Mouse (Mus musculus) midbrain, embryonic 13.5 days (tissue): ENCODE data around the gene Urad. TPM values are rescaled to one million over a fixed set of nuclear protein-coding genes. Genes with fewer than 3 reads are reported as not detected.

Source experiments
- ATAC-seq: fragments of 200-750 bp; cut with Nextera tagmentation; 2 replicates; pipeline ENCODE4 v1.8.0; 2017; ENCODE audit warnings: mild to moderate bottlenecking, moderate TSS enrichment, moderate library complexity
- H3K27ac ChIP-seq: fragments of 300-500 bp; sonication (generic); 2 replicates; pipeline ENCODE4 v1.5.1; 2015; ENCODE audit warnings: inconsistent platforms, mild to moderate bottlenecking, moderate library complexity
- H3K27me3 ChIP-seq: fragments of 300-500 bp; sonication (generic); 2 replicates; pipeline ENCODE4 v1.6.1; 2015; ENCODE audit warnings: mild to moderate bottlenecking, inconsistent platforms
- H3K36me3 ChIP-seq: fragments of 300-500 bp; sonication (generic); 2 replicates; pipeline ENCODE4 v1.6.1; 2015; ENCODE audit warnings: mild to moderate bottlenecking, inconsistent platforms
- H3K4me1 ChIP-seq: fragments of 300-500 bp; sonication (generic); replicated peaks from 2 replicates; pipeline ENCODE4 v1.6.1; 2015; ENCODE audit warnings: inconsistent platforms
- H3K4me2 ChIP-seq: fragments of 300-500 bp; sonication (generic); replicated peaks from 2 replicates; pipeline ENCODE4 v1.6.1; 2015; ENCODE audit warnings: moderate library complexity, mild to moderate bottlenecking, inconsistent platforms
- H3K4me3 ChIP-seq: fragments of 300-500 bp; sonication (generic); replicated peaks from 2 replicates; pipeline ENCODE4 v1.5.1; 2015; ENCODE audit warnings: mild to moderate bottlenecking, inconsistent platforms
- H3K9ac ChIP-seq: fragments of 300-500 bp; sonication (generic); replicated peaks from 2 replicates; pipeline ENCODE4 v1.6.1; 2015; ENCODE audit warnings: mild to moderate bottlenecking, inconsistent platforms
- H3K9me3 ChIP-seq: fragments of 300-500 bp; sonication (generic); 2 replicates; pipeline ENCODE4 v1.6.1; 2016; ENCODE audit warnings: mild to moderate bottlenecking, inconsistent platforms
- WGBS: fragments of 180-500 bp; shearing (Covaris S2); methylation state at CpG from one replicate; pipeline ENCODE4 v1.1.7; 2015; 5-methylcytosine and 5-hydroxymethylcytosine counted together
- polyA plus RNA-seq: library from polyadenylated mRNA; unstranded; fragments of >200 nt; fragmentation: Nextera tagmentation; extraction: Ambion mirVana; gene quantifications from 2 replicates; pipeline ENCODE4 v1.2.1, GENCODE M21; 2015

Gene Urad
- polyA plus RNA-seq, 1 experiment from 2014 or later = not detected

GRCm38 (mm10) chr5:147293127-147293910 is 28.9 kb downstream of the Urad start:
- H3K27me3 ChIP-seq = peaks cover 74% of the 10 kb centered on the region
- H3K36me3 ChIP-seq = no peaks in the 10 kb centered on the region
- no peak overlapping the region for H3K4me3 ChIP-seq
- H3K9me3 ChIP-seq = no peaks in the 10 kb centered on the region
- ATAC-seq = peak; percentile 81
- no peak overlapping the region for H3K4me2 ChIP-seq
- no peak overlapping the region for H3K27ac ChIP-seq
- WGBS = 14% methylated on average over 18 of the region's 18 CpGs
- H3K9ac ChIP-seq = no peak overlapping the region
- no peaks in the 10 kb centered on the region for H3K4me1 ChIP-seq

GRCm38 (mm10) chr5:147292506-147293120 is 29.6 kb downstream of the Urad start:
- ATAC-seq = no peak
- no peaks in the 10 kb centered on the region for H3K9me3 ChIP-seq
- no peak overlapping the region for H3K4me3 ChIP-seq
- H3K36me3 ChIP-seq = no peaks in the 10 kb centered on the region
- WGBS = 50% methylated on average over 13 of the region's 13 CpGs
- H3K9ac ChIP-seq = no peak overlapping the region
- H3K4me2 ChIP-seq = no peak overlapping the region
- peaks cover 72% of the 10 kb centered on the region for H3K27me3 ChIP-seq
- H3K4me1 ChIP-seq = no peaks in the 10 kb centered on the region
- H3K27ac ChIP-seq = no peak overlapping the region

- H3K9ac ChIP-seq = no peak overlapping the region
- H3K4me1 ChIP-seq = no peaks in the 10 kb centered on the region
- H3K4me3 ChIP-seq = no peak overlapping the region
- H3K27me3 ChIP-seq = peaks cover 70% of the 10 kb centered on the region
- no peak for ATAC-seq
- H3K27ac ChIP-seq = no peak overlapping the region
- 41% methylated on average over 16 of the region's 16 CpGs for WGBS
- H3K4me2 ChIP-seq = no peak overlapping the region
- no peaks in the 10 kb centered on the region for H3K9me3 ChIP-seq
- no peaks in the 10 kb centered on the region for H3K36me3 ChIP-seq
Measured at GRCm38 (mm10) chr5:147291764-147292505, 30.3 kb downstream of the Urad start.

GRCm38 (mm10) chr5:147284365-147284764 is 37.9 kb downstream of the Urad start:
- WGBS = 72% methylated on average over 4 of the region's 4 CpGs
- Histone ChIP-seq H3K27me3 (peaks cover 58% of the 10 kb centered on the region), H3K36me3 (no peaks in the 10 kb centered on the region)

GRCm38 (mm10) chr5:147277547-147277925 is 44.7 kb downstream of the Urad start:
- H3K36me3 ChIP-seq = no peaks in the 10 kb centered on the region
- H3K9me3 ChIP-seq = peaks cover 4% of the 10 kb centered on the region; the same call in 1 of the 2 replicates
- no peak overlapping the region for H3K27ac ChIP-seq
- no peak overlapping the region for H3K4me2 ChIP-seq
- no peak overlapping the region for H3K9ac ChIP-seq
- peaks cover 6% of the 10 kb centered on the region; the same call in 1 of the 2 replicates for H3K4me1 ChIP-seq
- ATAC-seq = no peak
- no peak overlapping the region for H3K4me3 ChIP-seq
- H3K27me3 ChIP-seq = peaks cover 98% of the 10 kb centered on the region
- under 1% methylated on average over 13 of the region's 13 CpGs for WGBS

More at GRCm38 (mm10) chr5:147284365-147284764, 37.9 kb downstream of the Urad start:
- Histone ChIP-seq H3K4me2 (no peak overlapping the region), H3K4me3 (no peak overlapping the region), H3K9ac (no peak overlapping the region), H3K27ac (no peak overlapping the region), H3K4me1 (no peaks in the 10 kb centered on the region), H3K9me3 (no peaks in the 10 kb centered on the region)
- ATAC-seq = no peak

DNA sequence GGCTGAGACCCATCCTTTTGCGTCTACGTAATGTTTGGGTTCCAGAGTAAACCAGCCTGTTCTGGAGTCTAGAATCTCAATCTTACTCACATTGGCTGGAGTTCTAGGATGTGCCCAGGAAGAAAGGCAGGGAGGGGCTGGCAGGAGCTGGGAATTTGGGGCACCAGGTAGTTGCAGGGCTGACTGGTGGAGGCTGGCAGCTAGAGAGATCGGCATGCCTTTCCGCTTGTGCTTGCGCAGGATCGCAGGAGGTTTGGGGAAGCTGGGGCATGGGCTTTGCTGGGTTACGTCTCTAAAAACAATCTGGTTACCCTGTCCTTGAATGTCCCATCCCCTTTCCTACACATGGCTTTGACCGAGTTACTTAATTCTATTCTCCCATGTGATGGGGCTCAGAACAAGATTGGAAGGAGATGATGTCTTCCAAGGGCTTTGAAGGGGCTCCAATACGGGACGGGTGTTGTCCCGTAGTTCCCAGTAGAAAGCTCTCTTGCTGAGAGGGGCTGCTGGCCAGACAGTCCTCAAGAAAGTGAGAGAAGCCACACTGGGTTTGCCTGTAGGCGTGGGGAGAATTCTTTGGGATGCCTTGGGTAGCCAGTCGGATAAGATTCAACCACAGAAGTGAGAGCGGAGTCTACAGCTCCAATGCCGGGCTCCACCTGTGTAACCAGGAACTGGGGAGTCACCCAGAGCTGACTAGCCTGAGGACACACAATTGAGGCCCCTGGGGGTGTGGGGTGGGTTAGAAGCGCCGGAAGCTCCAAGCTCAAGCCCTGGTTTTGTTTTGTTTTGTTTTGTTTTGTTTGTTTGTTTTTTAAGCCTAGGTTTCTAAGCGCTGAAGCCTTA is 45.3 kb downstream of the Urad start:
- Histone ChIP-seq H3K27me3 (peaks cover 98% of the 10 kb centered on the region), H3K9me3 (peaks cover 4% of the 10 kb centered on the region; the same call in 1 of the 2 replicates), H3K4me2 (no peak overlapping the region), H3K27ac (no peak overlapping the region), H3K4me1 (peaks cover 6% of the 10 kb centered on the region; the same call in 1 of the 2 replicates), H3K9ac (no peak overlapping the region), H3K4me3 (no peak overlapping the region), H3K36me3 (no peaks in the 10 kb centered on the region)
- no peak for ATAC-seq
- 2% methylated on average over 18 of the region's 18 CpGs for WGBS

GRCm38 (mm10) chr5:147275761-147276160 is 46.5 kb downstream of the Urad start:
- Histone ChIP-seq H3K4me1 (peaks cover 6% of the 10 kb centered on the region; the same call in 1 of the 2 replicates), H3K9me3 (peaks cover 4% of the 10 kb centered on the region; the same call in 1 of the 2 replicates), H3K4me3 (no peak overlapping the region), H3K27me3 (peaks cover 98% of the 10 kb centered on the region), H3K4me2 (no peak overlapping the region), H3K27ac (no peak overlapping the region), H3K36me3 (no peaks in the 10 kb centered on the region), H3K9ac (no peak overlapping the region)
- no peak for ATAC-seq
- WGBS = 15% methylated on average over 3 of the region's 3 CpGs

GRCm38 (mm10) chr5:147274174-147275141 is 47.8 kb downstream of the Urad start:
- peaks cover 10% of the 10 kb centered on the region for H3K4me1 ChIP-seq
- H3K27ac ChIP-seq = no peak overlapping the region
- no peak overlapping the region for H3K4me2 ChIP-seq
- H3K4me3 ChIP-seq = no peak overlapping the region
- H3K27me3 ChIP-seq = peaks cover 98% of the 10 kb centered on the region
- WGBS = 2% methylated on average over 48 of the region's 48 CpGs
- no peaks in the 10 kb centered on the region for H3K36me3 ChIP-seq
- no peak for ATAC-seq
- H3K9ac ChIP-seq = no peak overlapping the region
- H3K9me3 ChIP-seq = peaks cover 4% of the 10 kb centered on the region; the same call in 1 of the 2 replicates

DNA sequence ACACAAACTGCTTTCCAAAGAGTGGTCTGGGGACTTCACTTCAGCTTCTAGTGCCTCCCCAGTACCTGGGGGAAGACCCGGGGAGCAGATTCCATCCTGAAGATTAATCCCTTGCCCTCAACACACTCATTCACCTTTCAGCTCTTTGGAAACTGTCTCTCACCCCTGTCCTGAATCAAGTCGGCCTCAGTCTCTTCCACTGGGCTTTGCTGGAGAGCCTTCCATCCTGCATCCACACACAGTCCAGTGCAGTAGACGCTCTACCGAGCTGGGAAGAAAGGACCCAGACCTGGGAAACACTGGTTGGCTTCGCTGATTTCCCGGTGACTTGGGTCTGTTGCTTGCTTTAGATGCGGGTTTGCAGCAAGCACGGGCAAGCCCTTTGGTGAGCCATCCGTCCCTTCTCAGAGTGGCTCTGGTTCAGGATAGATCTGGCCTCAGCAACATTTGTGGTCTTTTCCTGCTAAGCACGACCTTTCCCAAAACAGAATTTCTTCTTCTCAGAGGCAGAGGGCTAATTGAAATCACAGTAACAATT is 49.4 kb downstream of the Urad start:
- no peak overlapping the region for H3K4me3 ChIP-seq
- no peak overlapping the region for H3K27ac ChIP-seq
- peaks cover 10% of the 10 kb centered on the region for H3K4me1 ChIP-seq
- H3K27me3 ChIP-seq = peaks cover 98% of the 10 kb centered on the region
- no peaks in the 10 kb centered on the region for H3K36me3 ChIP-seq
- H3K9me3 ChIP-seq = peaks cover 4% of the 10 kb centered on the region; the same call in 1 of the 2 replicates
- ATAC-seq = no peak
- WGBS = 1% methylated on average over 10 of the region's 10 CpGs
- no peak overlapping the region for H3K9ac ChIP-seq
- no peak overlapping the region for H3K4me2 ChIP-seq

DNA sequence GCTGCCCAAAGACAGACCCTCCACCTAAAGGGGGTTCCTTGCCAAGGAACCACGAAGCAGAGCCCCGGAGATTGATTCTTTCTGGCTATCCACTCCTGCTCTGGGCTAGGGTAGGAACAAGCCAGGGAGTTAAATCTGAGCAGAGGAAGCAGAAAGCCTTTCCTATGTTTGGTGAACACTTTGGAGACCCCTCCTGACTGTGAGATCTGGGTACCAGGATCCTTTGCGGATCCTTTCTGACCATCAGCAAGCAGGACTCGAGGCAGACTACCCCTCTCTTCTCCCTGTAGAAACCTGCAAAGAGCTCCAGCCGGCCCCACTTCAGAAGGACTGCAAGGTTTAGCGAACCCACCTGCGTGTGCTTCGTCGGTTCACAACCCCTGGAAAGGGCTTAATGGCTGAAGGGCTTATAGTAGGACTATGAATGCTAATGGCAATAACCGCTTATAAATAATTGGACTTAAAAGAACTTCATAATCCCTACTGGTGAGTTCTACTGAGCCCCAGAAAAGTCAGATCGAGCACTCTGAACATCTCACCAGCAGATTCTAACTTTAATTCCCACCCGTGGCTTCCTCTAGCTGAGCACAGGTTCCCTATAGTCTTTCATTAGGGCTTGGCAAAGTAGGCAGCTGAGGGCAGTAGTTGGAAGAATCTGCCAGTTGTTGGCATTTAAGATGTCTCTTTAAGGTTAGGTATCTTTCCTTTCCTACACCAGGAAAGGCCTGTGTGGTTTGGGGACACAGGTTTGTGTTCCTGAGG is 50.0 kb downstream of the Urad start:
- ATAC-seq = no peak
- 3% methylated on average over 12 of the region's 12 CpGs for WGBS
- Histone ChIP-seq H3K27me3 (peaks cover 98% of the 10 kb centered on the region), H3K27ac (no peak overlapping the region), H3K4me3 (no peak overlapping the region), H3K9ac (no peak overlapping the region), H3K4me1 (peaks cover 10% of the 10 kb centered on the region), H3K4me2 (no peak overlapping the region), H3K36me3 (no peaks in the 10 kb centered on the region), H3K9me3 (peaks cover 4% of the 10 kb centered on the region; the same call in 1 of the 2 replicates)
